Mouse (Mus musculus) stomach, postnatal 0 days (tissue): Measurements from ENCODE around the gene Xrcc1. TPM values are rescaled to one million over a fixed set of nuclear protein-coding genes. Genes with fewer than 3 reads are reported as not detected.
A peak's percentile ranks its signal among the peaks of the same experiment; 100 is the strongest.

Experiments used
- ATAC-seq: fragments of 200-750 bp; cut with Nextera tagmentation; 2 replicates; pipeline ENCODE4 v1.8.0; 2017; ENCODE audit not compliant: low FRiP score, low TSS enrichment
- DNase-seq: peaks from one replicate; pipeline ENCODE4 v3.0.0-alpha.2; 2016; ENCODE audit warnings: low spot score
- H3K27ac ChIP-seq: fragments of 300-500 bp; sonication (generic); replicated peaks from 2 replicates; pipeline ENCODE4 v1.5.1; 2014; ENCODE audit warnings: mild to moderate bottlenecking, control low read depth
- H3K27me3 ChIP-seq: fragments of 300-500 bp; sonication (generic); 2 replicates; pipeline ENCODE4 v1.6.1; 2014; ENCODE audit warnings: low read length; ENCODE audit not compliant: control insufficient read depth, insufficient read depth
- H3K36me3 ChIP-seq: fragments of 300-500 bp; sonication (generic); 2 replicates; pipeline ENCODE4 v1.6.1; 2014; ENCODE audit warnings: low read length, mixed read lengths; ENCODE audit not compliant: control insufficient read depth, insufficient read depth
- H3K4me1 ChIP-seq: fragments of 300-500 bp; sonication (generic); replicated peaks from 2 replicates; pipeline ENCODE4 v1.6.1; 2014; ENCODE audit warnings: antibody characterized with exemption; ENCODE audit not compliant: control insufficient read depth, insufficient read depth
- H3K4me2 ChIP-seq: fragments of 300-500 bp; sonication (generic); replicated peaks from 2 replicates; pipeline ENCODE4 v1.6.1; 2014; ENCODE audit warnings: low read depth, mild to moderate bottlenecking, control low read depth, moderate library complexity
- H3K4me3 ChIP-seq: fragments of 300-500 bp; sonication (generic); 2 replicates; pipeline ENCODE4 v1.5.1; 2014; ENCODE audit warnings: low read depth, low read length, control low read depth
- H3K9ac ChIP-seq: fragments of 300-500 bp; sonication (generic); 2 replicates; pipeline ENCODE4 v1.6.1; 2014; ENCODE audit warnings: mild to moderate bottlenecking, low read length, control low read depth, mixed read lengths
- H3K9me3 ChIP-seq: fragments of 300-500 bp; sonication (generic); 2 replicates; pipeline ENCODE4 v1.6.1; 2016; ENCODE audit warnings: low read length; ENCODE audit not compliant: control insufficient read depth
- CTCF ChIP-seq: IDR thresholded peaks from 2 replicates; pipeline ENCODE4 v1.5.1; 2016; ENCODE audit warnings: antibody characterized with exemption, low read depth, mild to moderate bottlenecking, moderate library complexity
- EP300 ChIP-seq: optimal IDR thresholded peaks from 2 replicates; pipeline ENCODE3; 2016; ENCODE audit warnings: antibody characterized with exemption
- WGBS: fragments of 180-500 bp; shearing (Covaris S2); extraction: QIAGEN DNeasy Blood & Tissue Kit; methylation state at CpG from one replicate; pipeline ENCODE4 v1.1.7; 2014; 5-methylcytosine and 5-hydroxymethylcytosine counted together
- polyA plus RNA-seq: library from polyadenylated mRNA; unstranded; fragments of >200 nt; fragmentation: Nextera tagmentation; extraction: Ambion mirVana; gene quantifications from 2 replicates; pipeline ENCODE4 v1.2.1, GENCODE M21; 2015

Xrcc1 gene
- polyA plus RNA-seq, 1 experiment from 2014 or later = 27.4 TPM

DNA sequence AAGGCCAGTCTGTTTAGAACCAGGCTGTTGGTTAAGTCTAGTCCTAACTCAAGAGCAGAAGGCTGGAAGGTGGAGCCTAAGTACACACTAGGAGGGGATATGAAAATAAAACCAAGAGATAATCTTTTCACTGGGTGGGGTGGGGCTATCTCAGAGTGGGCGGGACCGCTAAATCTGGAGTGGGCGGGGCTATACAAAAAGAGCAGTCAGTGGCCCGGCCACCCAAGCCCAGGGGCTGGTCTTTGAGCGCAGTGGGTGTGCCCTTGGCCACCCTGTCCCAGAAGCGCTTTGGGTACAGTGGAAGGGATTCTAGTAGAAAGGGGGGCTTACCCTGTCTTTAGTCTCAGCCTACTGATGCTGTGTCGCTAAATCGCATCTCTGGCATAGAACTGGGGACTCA is 40.7 kb downstream of the Xrcc1 start:
- H3K4me3 ChIP-seq = peak overlapping the region; percentile 54
- no peaks in the 10 kb centered on the region for H3K36me3 ChIP-seq
- WGBS = 11% methylated on average over 8 of the region's 8 CpGs
- H3K27me3 ChIP-seq = no peaks in the 10 kb centered on the region
- H3K9me3 ChIP-seq = no peaks in the 10 kb centered on the region
- peak overlapping the region; percentile 65; the same call in 1 of the 2 replicates for H3K9ac ChIP-seq
- no peak for TF ChIP-seq CTCF
- no peak for TF ChIP-seq EP300
- no peaks in the 10 kb centered on the region for H3K4me1 ChIP-seq
- peak overlapping the region; percentile 71 for H3K4me2 ChIP-seq
- DNase-seq (peak; percentile 81), ATAC-seq (peak; percentile 81)
- peak overlapping the region; percentile 84 for H3K27ac ChIP-seq

DNA sequence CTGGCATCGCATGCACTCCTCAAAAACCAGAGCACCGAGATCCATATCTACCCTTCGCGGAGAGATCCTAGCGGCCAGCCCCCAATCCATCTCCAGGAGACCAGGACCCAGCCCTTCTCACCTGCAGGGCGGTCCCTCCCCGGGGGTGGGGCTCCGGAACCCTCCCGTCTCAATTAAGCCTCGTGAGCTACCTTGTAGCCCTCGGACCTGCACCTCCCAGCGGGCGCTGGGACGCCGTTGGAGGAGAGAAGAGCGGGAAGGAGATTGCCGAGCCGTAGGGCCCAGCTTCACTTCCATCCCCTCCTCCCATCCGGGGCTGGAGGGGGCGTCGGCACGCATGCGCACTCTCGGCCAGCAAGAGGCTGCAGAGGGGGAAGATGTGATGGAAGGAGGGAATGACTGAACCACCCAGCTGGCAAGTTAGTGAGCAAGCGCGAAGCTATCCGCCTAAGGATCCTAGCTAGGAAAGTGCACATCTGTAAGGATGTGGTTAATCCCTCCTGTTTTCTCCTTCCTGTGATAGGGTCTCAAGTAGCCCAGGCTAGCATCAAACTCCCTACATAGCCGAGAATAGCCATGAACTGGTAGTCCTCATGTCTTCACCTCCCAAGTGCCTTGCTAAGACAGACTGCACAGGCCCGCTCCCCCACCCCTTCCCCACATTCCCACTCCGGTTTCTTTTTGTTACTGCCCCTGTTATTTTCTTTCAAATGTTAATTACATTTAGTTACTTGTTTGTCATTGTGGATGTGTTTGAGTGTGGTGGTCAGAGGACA is 41.4 kb downstream of the Xrcc1 start, which contains the start of the genes Ethe1 and Zfp575:
Gene Ethe1, plus strand, starts transcription at position 214 of the 776 bp plus-strand sequence.
Gene Zfp575, minus strand, starts transcription at position 312 of the 776 bp plus-strand sequence.
- H3K27ac ChIP-seq = peak within 1 kb of the TSS; percentile 84
- H3K9me3 ChIP-seq = no peaks in the 10 kb centered on the region
- ATAC-seq (peak; percentile 31), DNase-seq (peak; percentile 66)
- no peaks in the 10 kb centered on the region for H3K36me3 ChIP-seq
- peak within 1 kb of the TSS; percentile 71 for H3K4me2 ChIP-seq
- 8% methylated on average over 30 of the region's 30 CpGs for WGBS
- peak within 1 kb of the TSS; percentile 54 for H3K4me3 ChIP-seq
- TF ChIP-seq CTCF (no peak), EP300 (no peak)
- no peaks in the 10 kb centered on the region for H3K4me1 ChIP-seq
- H3K9ac ChIP-seq = peak within 1 kb of the TSS; percentile 65
- no peaks in the 10 kb centered on the region for H3K27me3 ChIP-seq

DNA sequence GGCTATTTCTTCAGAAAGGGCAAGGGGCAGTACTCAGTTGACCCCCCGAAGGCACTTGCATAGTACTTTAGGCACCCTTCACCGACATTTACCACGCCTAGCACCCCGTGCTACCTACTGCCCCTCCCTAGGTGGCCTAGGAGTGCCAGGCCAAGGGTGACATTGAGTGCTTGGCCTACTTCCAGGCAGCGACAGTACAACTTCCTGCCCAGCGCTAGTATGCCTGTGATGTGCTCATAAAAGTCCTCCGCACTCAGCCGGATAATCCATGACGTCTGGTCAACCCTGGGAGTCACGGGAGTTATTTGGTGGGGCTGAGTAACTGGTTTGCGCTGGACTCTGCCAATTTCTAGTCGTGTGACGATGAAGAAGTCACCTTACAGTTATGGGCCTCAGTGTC is 42.2 kb downstream of the Xrcc1 start:
- H3K36me3 ChIP-seq = no peaks in the 10 kb centered on the region
- WGBS = 65% methylated on average over 13 of the region's 13 CpGs
- no peak overlapping the region for H3K9ac ChIP-seq
- H3K27ac ChIP-seq = peak overlapping the region; percentile 84
- H3K4me2 ChIP-seq = no peak overlapping the region
- TF ChIP-seq EP300 (no peak), CTCF (no peak)
- H3K4me3 ChIP-seq = no peak overlapping the region
- no peaks in the 10 kb centered on the region for H3K9me3 ChIP-seq
- no peaks in the 10 kb centered on the region; the same call in 1 of the 2 replicates for H3K4me1 ChIP-seq
- no peaks in the 10 kb centered on the region for H3K27me3 ChIP-seq
- ATAC-seq (peak; percentile 84), DNase-seq (peak; percentile 86)

DNA sequence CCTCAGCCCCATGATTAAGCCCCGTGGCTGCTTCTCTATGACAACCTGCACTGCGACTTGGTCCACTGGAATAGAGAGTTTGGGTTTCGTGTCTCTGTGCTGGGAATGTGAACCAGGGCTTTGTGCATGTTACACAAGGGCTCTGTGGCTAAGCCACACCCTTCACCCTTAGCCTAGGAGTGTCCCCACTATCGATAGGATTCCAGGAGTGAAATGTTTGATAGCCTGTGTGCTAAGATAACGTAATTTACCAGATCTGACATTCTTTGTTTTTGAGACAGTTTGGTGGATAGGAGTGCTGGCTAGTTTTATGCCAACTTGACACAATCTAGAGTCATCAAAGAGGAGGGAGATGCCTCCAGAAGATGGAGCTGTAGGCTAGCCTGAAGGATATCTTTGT is 45.6 kb downstream of the Xrcc1 start:
- Histone ChIP-seq H3K27me3 (no peaks in the 10 kb centered on the region), H3K27ac (peak overlapping the region; percentile 40; the same call in 1 of the 2 replicates), H3K9me3 (no peaks in the 10 kb centered on the region), H3K4me3 (no peak overlapping the region), H3K4me2 (no peak overlapping the region), H3K4me1 (no peaks in the 10 kb centered on the region; the same call in 1 of the 2 replicates), H3K9ac (no peak overlapping the region), H3K36me3 (no peaks in the 10 kb centered on the region)
- DNase-seq (no peak), ATAC-seq (no peak)
- TF ChIP-seq EP300 = no peak
- TF ChIP-seq CTCF = peak; percentile 40
- 52% methylated on average over 5 of the region's 5 CpGs for WGBS

DNA sequence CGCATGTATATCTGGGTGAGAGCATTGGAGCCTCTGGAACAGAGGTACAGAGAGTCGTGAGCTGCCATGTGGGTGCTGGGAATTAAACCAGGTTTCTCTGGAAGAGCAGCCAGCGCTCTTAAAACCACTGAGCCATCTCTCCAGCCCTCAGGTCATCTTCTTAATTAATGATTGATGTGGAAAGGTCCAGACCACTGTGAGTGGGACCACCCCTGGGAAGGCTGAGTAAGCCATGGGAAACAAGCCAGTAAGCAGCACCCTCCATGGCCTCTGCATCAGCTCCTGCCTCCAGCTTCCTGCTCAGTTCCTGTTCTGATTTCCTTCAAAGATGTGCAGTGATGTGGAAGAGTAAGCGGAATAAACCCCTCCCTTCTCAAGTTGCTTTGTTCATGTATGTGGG is 46.1 kb downstream of the Xrcc1 start:
- Histone ChIP-seq H3K36me3 (no peaks in the 10 kb centered on the region), H3K4me1 (no peaks in the 10 kb centered on the region; the same call in 1 of the 2 replicates), H3K4me3 (no peak overlapping the region), H3K27ac (no peak overlapping the region), H3K9me3 (no peaks in the 10 kb centered on the region), H3K27me3 (no peaks in the 10 kb centered on the region), H3K4me2 (no peak overlapping the region), H3K9ac (no peak overlapping the region)
- WGBS = 41% methylated on average over 4 of the region's 4 CpGs
- no peak for DNase-seq
- no peak for ATAC-seq
- TF ChIP-seq CTCF (no peak), EP300 (no peak)

DNA sequence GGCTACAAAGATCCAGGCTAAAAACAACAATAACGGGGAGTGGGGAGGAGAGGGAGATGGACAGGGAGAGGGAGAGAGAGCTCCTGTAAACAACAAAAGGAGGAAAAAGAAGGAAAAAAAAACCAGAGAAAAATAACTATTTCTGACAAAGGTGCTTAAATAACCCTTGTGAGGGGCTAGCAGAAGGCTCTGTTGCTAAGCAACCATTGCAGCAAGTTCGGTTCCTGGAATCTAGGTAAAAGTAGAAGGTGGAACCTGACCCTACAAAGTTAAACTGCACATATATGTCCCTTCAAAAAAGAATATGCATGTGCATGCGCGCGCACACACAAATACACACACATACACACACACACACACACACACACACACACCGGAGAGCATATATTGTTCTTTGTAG is 46.7 kb downstream of the Xrcc1 start:
- H3K4me1 ChIP-seq = no peaks in the 10 kb centered on the region; the same call in 1 of the 2 replicates
- ATAC-seq = no peak
- DNase-seq = no peak
- H3K27ac ChIP-seq = no peak overlapping the region
- H3K4me2 ChIP-seq = no peak overlapping the region
- H3K36me3 ChIP-seq = no peaks in the 10 kb centered on the region
- no peak for TF ChIP-seq EP300
- no peak for TF ChIP-seq CTCF
- H3K9ac ChIP-seq = no peak overlapping the region
- 78% methylated on average over 6 of the region's 6 CpGs for WGBS
- no peaks in the 10 kb centered on the region for H3K27me3 ChIP-seq
- H3K9me3 ChIP-seq = no peaks in the 10 kb centered on the region
- H3K4me3 ChIP-seq = no peak overlapping the region
